Comparison of ENCODE assay signal across 27 mouse cellular contexts in the genomic region with DNA sequence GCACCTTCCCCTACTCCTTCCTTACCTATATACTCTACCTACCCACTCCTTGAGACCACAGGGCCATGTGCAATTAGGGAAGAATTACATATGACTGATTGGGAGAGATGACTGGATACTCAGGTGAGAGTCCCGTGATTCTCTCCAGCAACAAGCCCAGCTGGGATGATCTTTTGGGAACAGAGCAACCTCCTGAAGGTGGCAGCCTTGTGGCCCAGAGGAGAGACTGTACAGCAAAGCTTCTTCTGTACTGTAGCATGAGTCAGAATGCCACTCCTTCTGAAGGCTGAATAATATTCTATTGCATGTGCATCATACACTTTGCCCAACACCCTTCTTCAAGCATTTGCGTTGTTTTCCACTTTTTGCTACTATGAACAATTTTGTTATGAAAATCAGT. TPM values are rescaled to one million over a fixed set of nuclear protein-coding genes. Genes with fewer than 3 reads are reported as not detected.
DNase-seq lines count a peak whose midpoint lies in the region; TF ChIP-seq lines count a peak whose summit lies in the region.
"Had no signal": no experiment of that assay in that cellular context is flagged by ENCODE, and none has a peak within 500 bp of the region (broad histone marks: within the 10 kb centered on the region; RNA-seq: fewer than 3 reads in every experiment).

No protein-coding gene starts in this region.

- no peaks in the 10 kb centered on the region for H3K79me2 ChIP-seq in heart, adult 2 months (replicated peaks; ENCODE audit: control insufficient read depth, insufficient read depth, low read length)

- WGBS in heart, embryonic 10.5 days, result 95% methylated on average over 2 of the region's 2 CpGs
- 94% methylated on average over 2 of the region's 2 CpGs for WGBS in heart, adult 2 months

- no peak for TF ChIP-seq POLR2A in heart, adult 2 months (IDR thresholded peaks at IDR 0.05; ENCODE audit: insufficient read depth, low read depth, low read length)

- no peaks in the 10 kb centered on the region for H3K9me3 ChIP-seq in heart, embryonic 10.5 days
- H3K9me3 ChIP-seq: embryonic facial prominence, embryonic 12.5 days; embryonic facial prominence, embryonic 15.5 days; heart, embryonic 13.5 days had no signal

- no peaks in the 10 kb centered on the region for H3K27me3 ChIP-seq in heart, embryonic 10.5 days (ENCODE audit: insufficient read depth, poor library complexity, severe bottlenecking)
- H3K27me3 ChIP-seq in heart, adult 2 months (ENCODE audit: control insufficient read depth, insufficient read depth, low read length), result no peaks in the 10 kb centered on the region
- H3K27me3 ChIP-seq: embryonic facial prominence, embryonic 12.5 days; embryonic facial prominence, embryonic 15.5 days; heart, embryonic 13.5 days had no signal

- no peak for TF ChIP-seq CTCF in heart, adult 2 months (IDR thresholded peaks at IDR 0.05)
- TF ChIP-seq CTCF in left cerebral cortex, adult 2 months (IDR thresholded peaks at IDR 0.05), result no peak; the same call in 1 of the 2 replicates

- DNase-seq in heart, embryonic 10.5 days (ENCODE audit: low spot score), result no peak
- no peak for DNase-seq in heart, adult 2 months
- DNase-seq in left cerebral cortex, adult 2 months (ENCODE audit: extremely low spot score in 1 of 2, low spot score in 2 of 2), result no peak
- no peak for DNase-seq in left cerebral cortex, postnatal 36 days (ENCODE audit: low spot score in 2 of 2)
- DNase-seq in brain, adult 2 months (ENCODE audit: low read depth, low spot score), result peak; percentile 46
- DNase-seq in layer of hippocampus, adult 8-10 months (ENCODE audit: low spot score in 2 of 2), result no peak
- DNase-seq in spleen, postnatal 36 days (ENCODE audit: low spot score in 2 of 2), result no peak
- DNase-seq: adrenal gland, adult 8-10 months; adrenal gland, postnatal 25 days; cerebellum, adult 11 months; cerebellum, adult 2 months; cerebellum, adult 9-11 months; cerebellum, postnatal 25 days; forebrain, postnatal 0 days; gastrocnemius, adult 2 months; gastrocnemius, postnatal 14 days; heart, adult 11 months; heart, postnatal 14 days; heart, postnatal 4 days had no signal

- H3K4me3 ChIP-seq in heart, embryonic 10.5 days, result no peak overlapping the region
- H3K4me3 ChIP-seq in heart, adult 2 months, result no peak overlapping the region
- H3K4me3 ChIP-seq in left cerebral cortex, adult 2 months, result no peak overlapping the region
- H3K4me3 ChIP-seq: embryonic facial prominence, embryonic 12.5 days; embryonic facial prominence, embryonic 15.5 days; gastrocnemius, adult 2 months; heart, embryonic 13.5 days had no signal

- H3K4me1 ChIP-seq in heart, embryonic 10.5 days, result peaks cover 60% of the 10 kb centered on the region
- peaks cover 12% of the 10 kb centered on the region for H3K4me1 ChIP-seq in heart, adult 2 months (ENCODE audit: control insufficient read depth, insufficient read depth, low read length)

- H3K9ac ChIP-seq in heart, adult 2 months (ENCODE audit: low read depth, low read length), result no peak overlapping the region
- H3K9ac ChIP-seq: embryonic facial prominence, embryonic 12.5 days; embryonic facial prominence, embryonic 15.5 days; forebrain, postnatal 0 days; heart, embryonic 13.5 days; hindbrain, embryonic 14.5 days had no signal

- no peaks in the 10 kb centered on the region for H3K36me3 ChIP-seq in heart, embryonic 10.5 days
- H3K36me3 ChIP-seq in heart, adult 2 months (ENCODE audit: control insufficient read depth, insufficient read depth, low read length), result no peaks in the 10 kb centered on the region
- H3K36me3 ChIP-seq: embryonic facial prominence, embryonic 12.5 days; embryonic facial prominence, embryonic 15.5 days; heart, embryonic 13.5 days had no signal

- intact Hi-C loops in heart, adult 2 months (cut with DNase I), result no loop called here
- intact Hi-C loops in left cerebral cortex, adult 2 months (cut with DNase I), result loop anchor here (5.0 kb wide), 1 partner anchor 160 kb away; no protein-coding TSS in a partner anchor
- intact Hi-C loops in left cerebral cortex, postnatal 36 days (cut with DNase I), result loop anchor here (10.0 kb wide), 1 partner anchor 132 kb away; no protein-coding TSS in a partner anchor

- no peak for TF ChIP-seq EP300 in heart, adult 2 months (IDR thresholded peaks at IDR 0.05; ENCODE audit: insufficient read depth, low read depth, low read length)

- H3K27ac ChIP-seq in heart, embryonic 10.5 days, result peak overlapping the region; percentile 32; the same call in 1 of the 2 replicates
- no peak overlapping the region for H3K27ac ChIP-seq in heart, adult 2 months
- peak overlapping the region; percentile 50; the same call in 1 of the 2 replicates for H3K27ac ChIP-seq in left cerebral cortex, adult 2 months
- H3K27ac ChIP-seq: embryonic facial prominence, embryonic 12.5 days; embryonic facial prominence, embryonic 15.5 days; gastrocnemius, adult 2 months; hindbrain, embryonic 14.5 days; hindbrain, postnatal 0 days had no signal

RNA-seq across cellular contexts. Expression of a gene that starts 42.2 kb away (rescaled TPM):
- 0.73 and 1.2 TPM in 2 replicates for polyA plus RNA-seq in heart, embryonic 10.5 days (2016; fragmentation: Nextera tagmentation; extraction: Ambion mirVana)
- under 1 TPM in 1 of 2 experiments, not detected in 1; 0.08 TPM for total RNA-seq in heart, adult 2 months (2021)
- polyA plus RNA-seq in heart, adult 2 months (2012; rRNA removed), result 0.04 TPM in 1 of 2 replicates, not detected in the other
- 10 to 100 TPM; 24.2 to 26.4 TPM for total RNA-seq in left cerebral cortex, adult 2 months (2021)
- total RNA-seq in left cerebral cortex, postnatal 36 days (2021), result 10 to 100 TPM; 17.7 to 22.5 TPM
- total RNA-seq in layer of hippocampus, adult 8-10 months (2022), result 1 to 10 TPM; 3.0 to 4.3 (median 3.7) TPM
- total RNA-seq: adrenal gland, postnatal 25 days; common myeloid progenitor, adult 5-6 weeks; gastrocnemius, adult 2 months; gastrocnemius, postnatal 14 days; heart, postnatal 14 days; MEL had no signal
- polyA plus RNA-seq: CD4-positive, CD25-positive, alpha-beta regulatory T cell, adult 4 months; heart, embryonic 13.5 days; hindbrain, embryonic 14.5 days had no signal
